Mouse (Mus musculus) intestine, embryonic 16.5 days (tissue): ENCODE results near the gene Prm1. TPM values are rescaled to one million over a fixed set of nuclear protein-coding genes. Genes with fewer than 3 reads are reported as not detected.
A peak's percentile ranks its signal among the peaks of the same experiment; 100 is the strongest.

Source experiments
- ATAC-seq: fragments of 200-750 bp; cut with Nextera tagmentation; 2 replicates; pipeline ENCODE4 v1.8.0; 2017; ENCODE audit warnings: moderate TSS enrichment, moderate library complexity
- H3K27ac ChIP-seq: fragments of 300-500 bp; sonication (generic); 2 replicates; pipeline ENCODE4 v1.5.1; 2014; ENCODE audit warnings: mild to moderate bottlenecking, low read length
- H3K27me3 ChIP-seq: fragments of 300-500 bp; sonication (generic); replicated peaks from 2 replicates; pipeline ENCODE4 v1.6.1; 2014; ENCODE audit warnings: low read length, control low read depth, mixed read lengths; ENCODE audit not compliant: control insufficient read depth, insufficient read depth
- H3K36me3 ChIP-seq: fragments of 300-500 bp; sonication (generic); 2 replicates; pipeline ENCODE4 v1.6.1; 2014; ENCODE audit warnings: low read length, control low read depth; ENCODE audit not compliant: control insufficient read depth, insufficient read depth
- H3K4me1 ChIP-seq: fragments of 300-500 bp; sonication (generic); 2 replicates; pipeline ENCODE4 v1.6.1; 2014; ENCODE audit warnings: low read length, control low read depth, mixed read lengths; ENCODE audit not compliant: control insufficient read depth, insufficient read depth
- H3K4me2 ChIP-seq: fragments of 300-500 bp; sonication (generic); 2 replicates; pipeline ENCODE4 v1.6.1; 2014; ENCODE audit warnings: low read depth, low read length, control low read depth
- H3K4me3 ChIP-seq: fragments of 300-500 bp; sonication (generic); 2 replicates; pipeline ENCODE4 v1.5.1; 2014; ENCODE audit warnings: mild to moderate bottlenecking, low read length
- H3K9ac ChIP-seq: fragments of 300-500 bp; sonication (generic); 2 replicates; pipeline ENCODE4 v1.6.1; 2014; ENCODE audit warnings: low read depth, low read length
- H3K9me3 ChIP-seq: fragments of 300-500 bp; sonication (generic); 2 replicates; pipeline ENCODE4 v1.6.1; 2016; ENCODE audit warnings: low read length, control low read depth; ENCODE audit not compliant: control insufficient read depth
- whole genome bisulfite sequencing: fragments of 180-500 bp; shearing (Covaris S2); extraction: QIAGEN DNeasy Blood & Tissue Kit; methylation state at CpG from one replicate; pipeline ENCODE4 v1.1.7; 2014; 5-methylcytosine and 5-hydroxymethylcytosine counted together
- polyA plus RNA-seq: library from polyadenylated mRNA; unstranded; fragments of >200 nt; fragmentation: Nextera tagmentation; extraction: Ambion mirVana; gene quantifications from 2 replicates; pipeline ENCODE4 v1.2.1, GENCODE M21; 2015

The Prm1 gene
- polyA plus RNA-seq, 1 experiment from 2014 or later = not detected

GRCm38 (mm10) chr16:10767158-10767557, 38.5 kb downstream of the Prm1 start:
- no peak overlapping the region for H3K9ac ChIP-seq
- ATAC-seq = no peak
- no peaks in the 10 kb centered on the region for H3K9me3 ChIP-seq
- H3K36me3 ChIP-seq = no peaks in the 10 kb centered on the region
- WGBS = 51% methylated on average over 4 of the region's 4 CpGs
- no peaks in the 10 kb centered on the region; the same call in 1 of the 2 replicates for H3K27me3 ChIP-seq
- no peak overlapping the region for H3K4me2 ChIP-seq
- H3K27ac ChIP-seq = no peak overlapping the region
- H3K4me1 ChIP-seq = peaks cover 9% of the 10 kb centered on the region
- H3K4me3 ChIP-seq = no peak overlapping the region

- 36% methylated on average over 2 of the region's 2 CpGs for whole genome bisulfite sequencing
- no peaks in the 10 kb centered on the region for H3K9me3 ChIP-seq
- H3K4me3 ChIP-seq = no peak overlapping the region
- no peaks in the 10 kb centered on the region; the same call in 1 of the 2 replicates for H3K27me3 ChIP-seq
- H3K4me1 ChIP-seq = peaks cover 4% of the 10 kb centered on the region
- no peak for ATAC-seq
- H3K4me2 ChIP-seq = no peak overlapping the region
- H3K27ac ChIP-seq = no peak overlapping the region
- H3K9ac ChIP-seq = no peak overlapping the region
- no peaks in the 10 kb centered on the region for H3K36me3 ChIP-seq
Observed at GRCm38 (mm10) chr16:10764323-10764722, 41.3 kb downstream of the Prm1 start.

GRCm38 (mm10) chr16:10763540-10764264, 41.9 kb downstream of the Prm1 start:
- Histone ChIP-seq H3K9ac (no peak overlapping the region), H3K4me2 (no peak overlapping the region)
- ATAC-seq = no peak

GRCm38 (mm10) chr16:10762569-10763180, 43.0 kb downstream of the Prm1 start:
- no peak overlapping the region for H3K4me2 ChIP-seq
- ATAC-seq = no peak
- no peak overlapping the region for H3K27ac ChIP-seq
- H3K36me3 ChIP-seq = no peaks in the 10 kb centered on the region
- H3K4me3 ChIP-seq = no peak overlapping the region
- no peak overlapping the region for H3K9ac ChIP-seq
- H3K9me3 ChIP-seq = no peaks in the 10 kb centered on the region
- H3K4me1 ChIP-seq = peaks cover 4% of the 10 kb centered on the region; the same call in 1 of the 2 replicates
- WGBS = 64% methylated on average over 5 of the region's 5 CpGs
- no peaks in the 10 kb centered on the region; the same call in 1 of the 2 replicates for H3K27me3 ChIP-seq

More at GRCm38 (mm10) chr16:10763540-10764264, 41.9 kb downstream of the Prm1 start:
- Histone ChIP-seq H3K27ac (no peak overlapping the region), H3K4me3 (no peak overlapping the region), H3K27me3 (no peaks in the 10 kb centered on the region; the same call in 1 of the 2 replicates), H3K36me3 (no peaks in the 10 kb centered on the region), H3K4me1 (peaks cover 4% of the 10 kb centered on the region), H3K9me3 (no peaks in the 10 kb centered on the region)
- WGBS = 59% methylated on average over 6 of the region's 6 CpGs

GRCm38 (mm10) chr16:10761182-10761581, 44.5 kb downstream of the Prm1 start:
- WGBS = 62% methylated on average over 8 of the region's 8 CpGs
- no peaks in the 10 kb centered on the region for H3K36me3 ChIP-seq
- no peak overlapping the region for H3K27ac ChIP-seq
- peaks cover 4% of the 10 kb centered on the region; the same call in 1 of the 2 replicates for H3K4me1 ChIP-seq
- H3K4me2 ChIP-seq = no peak overlapping the region
- H3K9ac ChIP-seq = no peak overlapping the region
- H3K9me3 ChIP-seq = no peaks in the 10 kb centered on the region
- ATAC-seq = no peak
- H3K27me3 ChIP-seq = no peaks in the 10 kb centered on the region; the same call in 1 of the 2 replicates
- no peak overlapping the region for H3K4me3 ChIP-seq

- H3K4me1 ChIP-seq = no peaks in the 10 kb centered on the region
- no peak overlapping the region for H3K4me3 ChIP-seq
- no peaks in the 10 kb centered on the region for H3K27me3 ChIP-seq
- WGBS = 69% methylated on average over 6 of the region's 6 CpGs
- H3K4me2 ChIP-seq = no peak overlapping the region
- no peaks in the 10 kb centered on the region for H3K36me3 ChIP-seq
- H3K9ac ChIP-seq = no peak overlapping the region
- no peak for ATAC-seq
- no peaks in the 10 kb centered on the region for H3K9me3 ChIP-seq
- H3K27ac ChIP-seq = no peak overlapping the region
Observed at GRCm38 (mm10) chr16:10756168-10756567, 49.5 kb downstream of the Prm1 start.

GRCm38 (mm10) chr16:10754521-10755296, 50.9 kb downstream of the Prm1 start:
- 91% methylated on average over 3 of the region's 3 CpGs for WGBS
- Histone ChIP-seq H3K4me3 (no peak overlapping the region), H3K27ac (no peak overlapping the region), H3K9me3 (no peaks in the 10 kb centered on the region), H3K9ac (no peak overlapping the region), H3K27me3 (no peaks in the 10 kb centered on the region), H3K36me3 (no peaks in the 10 kb centered on the region), H3K4me1 (peaks cover 6% of the 10 kb centered on the region; the same call in 1 of the 2 replicates), H3K4me2 (no peak overlapping the region)
- ATAC-seq = no peak

- Histone ChIP-seq H3K27me3 (no peaks in the 10 kb centered on the region), H3K9me3 (no peaks in the 10 kb centered on the region), H3K4me3 (no peak overlapping the region), H3K9ac (no peak overlapping the region), H3K27ac (no peak overlapping the region), H3K4me1 (peaks cover 14% of the 10 kb centered on the region), H3K4me2 (no peak overlapping the region), H3K36me3 (no peaks in the 10 kb centered on the region)
- 40% methylated on average over 7 of the region's 7 CpGs for WGBS
- ATAC-seq = peak; percentile 79
Observed at GRCm38 (mm10) chr16:10749824-10750223, 55.8 kb downstream of the Prm1 start.

- H3K4me1 ChIP-seq = peaks cover 14% of the 10 kb centered on the region
- H3K27me3 ChIP-seq = no peaks in the 10 kb centered on the region
- H3K9ac ChIP-seq = no peak overlapping the region
- H3K27ac ChIP-seq = no peak overlapping the region
- 50% methylated on average over 7 of the region's 7 CpGs for WGBS
- no peaks in the 10 kb centered on the region for H3K9me3 ChIP-seq
- peak; percentile 7; the same call in 1 of the 2 replicates for ATAC-seq
- no peaks in the 10 kb centered on the region for H3K36me3 ChIP-seq
- H3K4me3 ChIP-seq = no peak overlapping the region
- no peak overlapping the region for H3K4me2 ChIP-seq
Observed at GRCm38 (mm10) chr16:10749226-10749625, 56.4 kb downstream of the Prm1 start.
